Mouse (Mus musculus): ENCODE measurements at regions not wholly inside any gene's neighbourhood (a gene's known extent, or its start where the extent isn't known, plus 50 kb on each side); places are given as distances from the start of the nearest gene placed in this dataset.

DNA sequence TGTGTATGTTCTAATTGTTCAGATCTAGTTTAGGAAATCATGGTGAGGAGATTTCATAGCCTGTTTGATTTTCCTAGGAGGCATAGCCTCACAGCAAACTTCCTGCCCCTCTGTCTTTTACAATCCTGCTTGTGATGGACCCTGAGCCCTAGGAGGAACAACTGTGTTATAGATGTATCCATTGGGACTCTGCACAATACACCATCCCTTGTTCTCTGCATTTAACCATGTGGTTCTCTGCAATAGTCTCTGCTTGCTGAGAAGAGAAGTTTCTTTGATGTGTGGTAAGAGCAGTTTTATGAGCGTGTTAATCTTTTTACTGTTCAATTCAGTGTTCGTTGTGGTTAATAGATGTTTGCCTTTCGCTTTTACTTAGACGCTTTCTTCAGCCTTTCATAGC, 95.9 kb upstream of the Slc13a1 start:
- DNase-seq, result no peak

DNA sequence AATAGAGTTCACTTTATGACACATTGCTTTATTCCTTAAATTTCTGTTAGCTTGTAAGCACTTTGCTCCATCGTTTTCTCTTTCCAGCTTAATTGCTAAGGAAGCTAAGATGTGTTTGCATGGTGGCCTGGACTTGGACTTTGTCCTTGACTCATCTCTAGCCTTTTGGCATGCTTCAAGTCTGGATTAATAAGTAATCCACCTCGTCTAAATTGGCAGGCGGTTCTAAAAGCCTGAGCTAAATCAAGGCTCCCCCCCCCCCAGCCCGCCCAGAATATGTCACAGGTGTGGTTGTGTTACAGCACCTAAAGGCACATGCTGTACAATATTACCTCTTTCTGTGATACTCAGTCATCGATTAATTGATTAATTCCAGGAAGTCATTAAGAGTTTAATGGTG, 94.7 kb upstream of the Slc13a1 start:
- no peak for DNase-seq

GRCm38 (mm10) chr6:24245591-24245990, 77.7 kb upstream of the Slc13a1 start:
- DNase-seq, result peak; percentile 63 to 72

DNA sequence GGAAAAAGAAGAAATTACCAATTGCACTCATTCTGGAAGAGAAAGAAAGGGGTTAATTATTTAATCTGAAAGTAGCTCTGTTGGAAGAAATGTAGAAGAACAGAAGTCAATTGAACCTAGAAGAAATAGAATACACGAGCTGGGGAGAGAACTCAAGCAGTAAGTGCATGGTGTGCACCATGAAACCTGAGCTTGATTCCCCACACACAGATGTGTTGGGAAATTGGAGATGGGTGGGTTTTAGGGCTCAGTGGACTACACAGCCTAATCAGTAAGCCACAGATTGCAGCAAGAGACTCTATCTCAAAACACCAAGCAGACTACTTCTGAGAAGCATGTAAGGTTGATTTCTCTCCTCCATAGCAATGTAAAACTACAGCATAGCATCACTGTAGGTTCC, 70.6 kb upstream of the Slc13a1 start:
- no peak for DNase-seq

- DNase-seq, result no peak
These were observed 70.2 kb upstream of the Slc13a1 start for GRCm38 (mm10) chr6:24238054-24238453.

DNA sequence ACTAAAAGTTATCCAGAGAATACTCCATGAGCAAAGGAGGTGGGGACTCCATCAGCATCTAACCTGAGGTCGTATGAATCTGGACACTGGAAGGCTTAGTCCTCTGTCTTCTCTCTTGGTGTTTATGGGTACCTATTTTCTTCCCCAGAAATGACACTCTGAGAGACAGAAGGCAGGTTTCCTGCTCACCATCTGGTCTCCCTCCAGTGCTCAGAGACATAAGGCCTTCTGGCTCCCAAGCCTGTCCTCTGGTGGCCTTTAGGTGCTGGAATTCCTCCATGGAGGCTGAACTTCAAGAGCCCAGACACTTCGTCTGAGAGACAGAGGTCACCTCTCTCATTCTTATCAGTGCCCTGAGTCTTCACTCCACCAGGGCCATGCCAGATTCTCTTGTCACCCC, 65.7 kb upstream of the Slc13a1 start:
- peak; percentile 80 to 84 for DNase-seq

DNA sequence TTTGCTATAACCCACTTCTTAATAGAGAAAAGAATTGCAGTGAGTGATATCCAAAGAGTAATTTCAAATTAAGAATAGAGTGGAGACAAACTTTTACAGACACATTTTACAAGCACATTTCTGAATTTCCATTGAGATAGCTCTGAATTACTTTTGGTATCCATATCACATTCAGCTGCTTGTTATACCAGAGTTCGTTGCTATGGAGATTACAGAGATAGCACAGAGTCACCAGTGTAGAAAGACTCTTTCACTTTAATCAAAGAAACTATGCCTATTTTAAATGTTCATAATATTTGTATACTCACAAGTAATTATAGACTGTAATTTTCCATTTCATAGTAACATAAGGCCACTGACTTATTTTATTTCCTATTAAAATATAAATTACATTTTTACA, 52.7 kb upstream of the Slc13a1 start:
- no peak for DNase-seq

- DNase-seq, result no peak
These were observed 52.1 kb upstream of the Slc13a1 start for GRCm38 (mm10) chr6:24219882-24220522.

Measured in cerebellum, postnatal 25 days (tissue).